Mouse (Mus musculus) thymus, adult 2 months (tissue): ENCODE measurements around the gene Gan. TPM values are rescaled to one million over a fixed set of nuclear protein-coding genes. Genes with fewer than 3 reads are reported as not detected.

Experiments used
- DNase-seq: peaks from one replicate; pipeline ENCODE4 v3.0.0; 2021
- H3K27ac ChIP-seq: fragments of 200-500 bp; 2 replicates; pipeline ENCODE4 v1.5.1; 2012; ENCODE audit warnings: low read length, control low read depth; ENCODE audit not compliant: control insufficient read depth, insufficient read depth
- H3K27me3 ChIP-seq: fragments of 200-500 bp; 2 replicates; pipeline ENCODE4 v1.6.1; 2012; ENCODE audit warnings: mild to moderate bottlenecking, low read length, moderate library complexity, mixed read lengths; ENCODE audit not compliant: control insufficient read depth, insufficient read depth
- H3K36me3 ChIP-seq: fragments of 200-500 bp; 2 replicates; pipeline ENCODE4 v1.6.1; 2012; ENCODE audit warnings: mild to moderate bottlenecking, low read length, moderate library complexity; ENCODE audit not compliant: control insufficient read depth, insufficient read depth
- H3K4me1 ChIP-seq: fragments of 200-500 bp; replicated peaks from 2 replicates; pipeline ENCODE4 v1.6.1; 2012; ENCODE audit warnings: low read length; ENCODE audit not compliant: control insufficient read depth, insufficient read depth
- H3K4me3 ChIP-seq: fragments of 200-500 bp; 2 replicates; pipeline ENCODE4 v1.5.1; 2012; ENCODE audit warnings: mild to moderate bottlenecking, low read length, control low read depth, moderate library complexity; ENCODE audit not compliant: control insufficient read depth, insufficient read depth
- CTCF ChIP-seq: fragments of 200-500 bp; IDR thresholded peaks from 2 replicates; pipeline ENCODE4 v1.5.1; 2012; ENCODE audit warnings: mild to moderate bottlenecking, control low read depth, low read length, moderate library complexity, borderline replicate concordance; ENCODE audit not compliant: control insufficient read depth, poor library complexity, insufficient read depth; ENCODE audit errors: extremely low read depth
- POLR2A ChIP-seq: fragments of 200-500 bp; IDR thresholded peaks from 2 replicates; pipeline ENCODE4 v1.6.1; 2012; ENCODE audit warnings: mild to moderate bottlenecking, low read length, control low read depth, moderate library complexity; ENCODE audit not compliant: control insufficient read depth, poor library complexity, insufficient read depth; ENCODE audit errors: extremely low read depth
- WGBS: fragments of 180-500 bp; shearing (Covaris S2); methylation state at CpG from one replicate; pipeline ENCODE4 v1.1.7; 2018; 5-methylcytosine and 5-hydroxymethylcytosine counted together
- polyA plus RNA-seq: library from polyadenylated mRNA; depleted of rRNA; stranded (reverse); fragments of >200 nt; gene quantifications from 2 replicates; pipeline ENCODE4 v1.2.3, GENCODE M21; 2012

Gan gene
- polyA plus RNA-seq, 1 experiment: 6.3 TPM

- 46% methylated on average over 19 of the region's 19 CpGs for WGBS
- Histone ChIP-seq H3K36me3 (no peaks in the 10 kb centered on the region), H3K27me3 (no peaks in the 10 kb centered on the region), H3K4me1 (peaks cover 19% of the 10 kb centered on the region), H3K27ac (no peak overlapping the region), H3K4me3 (no peak overlapping the region)
- TF ChIP-seq CTCF (no peak), POLR2A (no peak)
- DNase-seq: no peak
These were observed 43.5 kb downstream of the Gan start for GRCm38 (mm10) chr8:117201221-117202017.

- no peak for DNase-seq
- H3K36me3 ChIP-seq: no peaks in the 10 kb centered on the region
- no peak for TF ChIP-seq CTCF
- TF ChIP-seq POLR2A: no peak
- H3K4me3 ChIP-seq: no peak overlapping the region
- 97% methylated on average over 4 of the region's 4 CpGs for WGBS
- H3K4me1 ChIP-seq: peaks cover 19% of the 10 kb centered on the region
- no peak overlapping the region for H3K27ac ChIP-seq
- H3K27me3 ChIP-seq: no peaks in the 10 kb centered on the region
These were observed 45.1 kb downstream of the Gan start for GRCm38 (mm10) chr8:117203085-117203484.

GRCm38 (mm10) chr8:117205884-117206283 is 47.9 kb downstream of the Gan start:
- 93% methylated on average over 4 of the region's 4 CpGs for WGBS
- Histone ChIP-seq H3K36me3 (no peaks in the 10 kb centered on the region), H3K4me3 (no peak overlapping the region), H3K27ac (no peak overlapping the region), H3K27me3 (no peaks in the 10 kb centered on the region), H3K4me1 (peaks cover 9% of the 10 kb centered on the region)
- no peak for TF ChIP-seq CTCF
- TF ChIP-seq POLR2A: no peak
- no peak for DNase-seq

- H3K36me3 ChIP-seq: no peaks in the 10 kb centered on the region
- no peak overlapping the region for H3K4me3 ChIP-seq
- H3K27ac ChIP-seq: no peak overlapping the region
- no peaks in the 10 kb centered on the region for H3K27me3 ChIP-seq
- H3K4me1 ChIP-seq: peaks cover 3% of the 10 kb centered on the region
- no peak for TF ChIP-seq CTCF
- no peak for TF ChIP-seq POLR2A
- WGBS: 98% methylated on average over 7 of the region's 7 CpGs
- DNase-seq: no peak
These were observed 48.7 kb downstream of the Gan start for GRCm38 (mm10) chr8:117206636-117207035.

GRCm38 (mm10) chr8:117209150-117209549 is 51.2 kb downstream of the Gan start:
- H3K27ac ChIP-seq: no peak overlapping the region
- 42% methylated on average over 12 of the region's 12 CpGs for WGBS
- no peak for DNase-seq
- TF ChIP-seq POLR2A (no peak), CTCF (no peak)
- H3K27me3 ChIP-seq: no peaks in the 10 kb centered on the region
- H3K36me3 ChIP-seq: no peaks in the 10 kb centered on the region
- no peak overlapping the region for H3K4me3 ChIP-seq
- no peaks in the 10 kb centered on the region; the same call in 1 of the 2 replicates for H3K4me1 ChIP-seq

GRCm38 (mm10) chr8:117212100-117212499 is 54.2 kb downstream of the Gan start:
- Histone ChIP-seq H3K27ac (no peak overlapping the region), H3K27me3 (no peaks in the 10 kb centered on the region), H3K4me3 (no peak overlapping the region), H3K36me3 (no peaks in the 10 kb centered on the region), H3K4me1 (no peaks in the 10 kb centered on the region; the same call in 1 of the 2 replicates)
- no peak for DNase-seq
- no peak for TF ChIP-seq CTCF
- no peak for TF ChIP-seq POLR2A
- WGBS: 95% methylated on average over 11 of the region's 11 CpGs
